Mouse (Mus musculus) left cerebral cortex, postnatal 36 days (tissue): ENCODE results near the gene Map6. TPM values are rescaled to one million over a fixed set of nuclear protein-coding genes. Genes with fewer than 3 reads are reported as not detected.
A peak's percentile ranks its signal among the peaks of the same experiment; 100 is the strongest.
"Not testable (repeated sequence)": the region's sequence is repeated elsewhere in the genome, so short reads cannot be mapped to it uniquely, and the experiment has no call there.

Experiments used
- DNase-seq, 2 experiments: peaks; one replicate each; pipeline ENCODE4 v3.0.0; 2021 to 2022; ENCODE audit warnings: low spot score in 2 of 2, mixed read lengths in 1 of 2
- intact Hi-C: fragments of 180-260 bp; cut with DNase I; formaldehyde crosslinking; loops from one replicate; pipeline ENCODE4 v1.15.1; 2025
- total RNA-seq, 2 experiments: library from RNA; stranded (reverse); gene quantifications; 2 replicates each; pipeline ENCODE4 v1.2.3; 2021

Map6 gene
- total RNA-seq, 2 experiments from 2014 or later = 135 to 142 TPM

- intact Hi-C loops = no loop called here
- no peak for DNase-seq
These were observed 84.0 kb downstream of the Map6 start for GRCm38 (mm10) chr7:99351104-99351801.

GRCm38 (mm10) chr7:99351802-99352517 lies 84.7 kb downstream of the Map6 start:
- intact Hi-C loops = no loop called here
- DNase-seq = no peak

GRCm38 (mm10) chr7:99352526-99353400 lies 85.5 kb downstream of the Map6 start, which contains the start of gene Serpinh1:
Gene Serpinh1, minus strand, starts transcription at chr7:99353239.
- DNase-seq = peak; percentile 39 to 42
- intact Hi-C loops = no loop called here

GRCm38 (mm10) chr7:99355731-99356131 lies 88.5 kb downstream of the Map6 start:
- intact Hi-C loops = no loop called here
- DNase-seq = peak; percentile 71 to 76

GRCm38 (mm10) chr7:99356244-99356930 lies 89.1 kb downstream of the Map6 start:
- intact Hi-C loops = no loop called here
- no peak for DNase-seq

GRCm38 (mm10) chr7:99357201-99357600 lies 90.0 kb downstream of the Map6 start:
- no peak for DNase-seq
- intact Hi-C loops = no loop called here

- intact Hi-C loops = no loop called here
- no peak for DNase-seq
These were observed 91.1 kb downstream of the Map6 start for GRCm38 (mm10) chr7:99358371-99358770.

- intact Hi-C loops = no loop called here
- peak; percentile 55 to 72 for DNase-seq
These were observed 93.0 kb downstream of the Map6 start for GRCm38 (mm10) chr7:99360021-99360802.

GRCm38 (mm10) chr7:99360803-99361414 lies 93.7 kb downstream of the Map6 start:
- DNase-seq = no peak
- intact Hi-C loops = no loop called here

- intact Hi-C loops = no loop called here
- no peak for DNase-seq
These were observed 94.9 kb downstream of the Map6 start for GRCm38 (mm10) chr7:99362137-99362536.

- peak; percentile 61 to 69 for DNase-seq
- intact Hi-C loops = loop anchor here (1.0 kb wide), 1 partner anchor 32 kb away; no protein-coding TSS in a partner anchor
These were observed 97.8 kb downstream of the Map6 start for GRCm38 (mm10) chr7:99365069-99365468.

- no peak for DNase-seq
- intact Hi-C loops = no loop called here
These were observed 99.5 kb downstream of the Map6 start for GRCm38 (mm10) chr7:99366716-99367115.

GRCm38 (mm10) chr7:99374325-99374724 lies 107.1 kb downstream of the Map6 start:
- DNase-seq, intact Hi-C loops: not testable (repeated sequence)

GRCm38 (mm10) chr7:99375455-99375854 lies 108.2 kb downstream of the Map6 start:
- intact Hi-C loops = loop anchor here (1.0 kb wide), 1 partner anchor 75 kb away; no protein-coding TSS in a partner anchor
- DNase-seq = peak; percentile 55 to 76

- DNase-seq = no peak
- intact Hi-C loops = no loop called here
These were observed 111.6 kb downstream of the Map6 start for GRCm38 (mm10) chr7:99378870-99379269.

- no peak for DNase-seq
- intact Hi-C loops = no loop called here
These were observed 113.4 kb downstream of the Map6 start for GRCm38 (mm10) chr7:99380491-99381213.

- intact Hi-C loops = no loop called here
- DNase-seq = peak; percentile 99
These were observed 114.2 kb downstream of the Map6 start, which contains the start of gene Gdpd5 for GRCm38 (mm10) chr7:99381214-99382087. Gene Gdpd5, plus strand, starts transcription at chr7:99381414.
